Mouse (Mus musculus) thymus, postnatal 4 days (tissue): ENCODE data around the gene Rab10.
A peak's percentile ranks its signal among the peaks of the same experiment; 100 is the strongest.

Source experiments
- DNase-seq: peaks from one replicate; pipeline ENCODE4 v3.0.0; 2021

The Rab10 gene

DNA sequence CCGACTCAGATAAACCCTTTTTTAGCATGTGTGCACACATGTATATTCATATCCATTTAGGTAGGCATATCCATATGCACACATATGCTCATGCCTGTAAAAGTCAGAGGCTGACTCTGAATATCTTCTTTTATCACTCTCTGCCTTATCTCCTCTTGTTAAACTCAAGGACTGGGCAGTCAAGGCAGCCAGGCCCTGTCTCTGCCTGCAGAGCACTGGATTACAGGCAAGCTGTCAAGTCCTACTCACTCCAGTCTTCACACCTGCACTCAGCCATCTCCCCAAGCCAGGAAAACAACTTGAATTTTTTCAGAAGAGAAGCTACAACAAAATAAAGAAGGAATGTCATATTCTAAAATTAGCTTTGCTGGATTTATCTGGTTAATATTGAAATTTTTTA lies 17.9 kb downstream of the Rab10 start:
- no peak for DNase-seq

DNA sequence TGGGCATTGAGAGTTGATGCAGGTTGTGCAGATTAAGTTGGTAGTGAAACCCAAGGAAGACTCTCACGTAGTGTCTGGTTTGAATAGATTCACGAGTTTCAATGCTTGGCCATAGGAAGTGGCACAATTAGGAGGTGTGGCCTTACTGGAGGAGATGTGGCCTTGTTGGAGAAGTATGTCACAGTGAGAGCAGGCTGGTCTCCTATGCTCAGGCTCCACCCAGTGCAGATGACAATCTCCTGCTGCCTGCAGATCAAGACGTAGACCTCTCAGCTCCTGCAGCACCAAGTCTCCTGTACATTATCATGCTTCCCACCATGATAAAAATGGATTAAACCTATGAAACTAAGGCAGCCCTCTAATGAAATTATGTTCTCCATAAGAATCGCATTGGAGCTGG lies 18.7 kb downstream of the Rab10 start:
- DNase-seq: no peak

- no peak for DNase-seq
Measured at GRCm38 (mm10) chr12:3288440-3288839, 21.3 kb downstream of the Rab10 start.

DNA sequence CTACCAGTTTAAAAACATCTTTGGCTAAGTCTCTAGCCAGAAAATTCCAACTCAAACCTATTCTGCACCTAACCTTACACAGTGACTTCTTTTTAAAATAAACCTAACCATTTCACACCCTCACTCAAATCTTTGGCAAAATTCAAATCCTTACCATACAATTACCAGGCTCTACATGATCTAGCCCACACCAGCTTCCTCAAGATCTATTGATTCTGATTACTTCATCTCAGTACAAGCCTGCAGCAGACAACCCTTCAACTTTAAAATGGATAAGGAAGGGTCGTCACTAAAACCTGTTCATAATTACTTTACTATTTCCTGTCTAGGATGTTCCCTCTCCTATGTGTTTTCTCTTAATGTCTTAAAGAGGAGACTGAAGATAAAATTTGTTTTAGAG lies 23.9 kb downstream of the Rab10 start:
- DNase-seq: no peak

DNA sequence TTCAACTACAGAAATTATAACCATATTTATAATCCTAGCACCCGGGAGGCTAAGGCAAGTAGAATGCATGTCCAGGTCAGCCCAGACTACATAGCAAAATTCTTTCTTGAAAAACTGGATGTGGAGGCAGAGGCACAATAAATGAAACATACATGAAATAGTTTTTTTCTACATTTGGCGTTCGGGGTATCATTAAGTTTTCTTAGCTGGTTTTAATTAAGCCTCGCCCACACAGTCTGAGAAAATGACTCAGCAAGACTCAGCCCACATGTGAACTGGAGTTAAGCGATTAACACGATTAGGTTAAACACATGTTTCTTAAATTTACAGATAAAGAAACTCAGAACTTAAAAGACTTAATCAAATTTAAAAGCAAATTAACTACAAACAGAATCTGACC lies 24.4 kb downstream of the Rab10 start:
- DNase-seq: no peak

DNA sequence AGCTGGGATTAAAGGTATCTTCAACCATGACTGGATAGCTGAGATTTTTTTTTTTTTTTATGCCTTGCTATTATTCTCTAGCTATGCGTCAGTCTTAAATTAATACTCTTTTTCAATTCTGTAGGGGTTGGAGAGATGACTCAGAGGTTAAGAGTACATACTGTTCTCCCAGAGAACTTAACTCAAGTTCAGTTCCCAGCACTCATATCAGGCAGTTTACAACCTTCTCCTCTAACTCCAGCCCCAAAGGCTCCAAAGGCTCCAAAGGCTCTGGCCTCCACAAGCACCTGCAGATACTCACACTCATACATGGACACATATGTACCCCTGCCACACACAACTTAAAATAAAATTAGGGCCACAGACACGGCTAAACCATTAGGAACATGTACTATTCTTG lies 25.3 kb downstream of the Rab10 start:
- no peak for DNase-seq

DNA sequence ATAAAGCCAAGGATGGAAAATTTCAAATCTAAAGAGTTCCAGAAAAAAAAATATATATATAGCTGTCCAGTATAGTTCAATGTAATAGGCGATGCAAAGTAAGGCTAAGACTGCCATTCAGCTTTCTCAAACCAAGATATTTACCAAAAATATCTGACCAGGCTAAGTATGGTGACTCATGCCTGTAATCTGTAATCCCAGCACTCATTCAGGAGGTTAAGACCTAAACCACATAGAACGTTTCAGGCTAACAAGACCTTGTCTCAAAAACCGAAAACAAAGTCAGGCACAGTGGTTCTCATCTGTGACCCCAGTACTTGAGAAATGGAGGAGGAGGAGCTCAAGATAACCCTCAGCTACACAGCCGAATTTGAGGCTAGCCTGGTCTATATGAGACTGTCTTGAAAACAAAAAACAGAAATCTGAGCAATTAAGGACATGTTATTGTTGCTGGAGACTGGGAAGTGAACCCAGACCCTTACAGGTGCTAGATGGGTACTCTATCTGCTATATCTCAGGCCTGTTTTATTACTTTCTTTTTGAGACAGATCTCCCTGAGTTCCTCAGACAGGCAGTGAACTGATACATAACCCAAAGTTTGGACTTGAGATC lies 25.8 kb downstream of the Rab10 start:
- DNase-seq: no peak

DNA sequence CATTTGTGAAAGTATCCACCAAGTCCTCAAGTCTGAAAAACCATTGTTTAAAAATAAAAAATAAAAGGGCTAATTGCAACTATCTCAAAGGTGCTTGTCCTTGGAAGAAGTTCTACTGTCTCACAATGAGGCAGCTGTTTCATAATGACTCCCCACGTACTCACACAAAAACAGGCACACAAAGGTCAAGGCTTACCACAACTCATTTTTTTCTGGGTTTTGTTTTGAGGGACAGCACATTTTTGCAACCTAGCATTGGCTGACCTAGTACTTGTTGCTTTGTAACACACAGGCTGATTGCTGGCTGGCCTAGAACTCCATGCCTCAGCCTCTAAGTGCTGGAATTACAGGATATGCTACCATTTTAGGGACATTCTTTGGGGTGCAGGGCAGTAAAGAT lies 26.8 kb downstream of the Rab10 start:
- no peak for DNase-seq

- DNase-seq: no peak
Measured at GRCm38 (mm10) chr12:3282520-3282919, 27.2 kb downstream of the Rab10 start.

DNA sequence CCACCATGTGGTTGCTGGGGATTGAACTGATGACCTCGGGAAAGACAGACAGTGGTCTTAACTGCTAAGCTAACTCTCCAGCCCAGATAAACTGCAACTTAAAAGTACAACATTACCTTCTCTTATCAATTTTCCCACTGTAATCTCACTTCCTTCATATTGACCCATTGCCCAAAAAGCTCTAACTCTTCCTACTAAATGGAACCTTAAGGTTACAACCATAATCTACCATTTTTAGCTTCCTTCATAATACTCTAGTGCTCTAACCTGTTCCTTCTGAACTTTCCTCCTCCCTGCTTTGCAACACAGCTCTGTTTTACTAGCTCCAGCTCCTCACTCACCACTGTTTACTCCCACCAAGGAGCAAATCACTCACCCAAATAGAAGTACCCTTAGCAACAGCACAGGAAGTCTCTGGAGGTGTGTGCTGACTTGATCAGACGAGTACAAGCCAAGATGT lies 30.9 kb downstream of the Rab10 start:
- DNase-seq: no peak

DNA sequence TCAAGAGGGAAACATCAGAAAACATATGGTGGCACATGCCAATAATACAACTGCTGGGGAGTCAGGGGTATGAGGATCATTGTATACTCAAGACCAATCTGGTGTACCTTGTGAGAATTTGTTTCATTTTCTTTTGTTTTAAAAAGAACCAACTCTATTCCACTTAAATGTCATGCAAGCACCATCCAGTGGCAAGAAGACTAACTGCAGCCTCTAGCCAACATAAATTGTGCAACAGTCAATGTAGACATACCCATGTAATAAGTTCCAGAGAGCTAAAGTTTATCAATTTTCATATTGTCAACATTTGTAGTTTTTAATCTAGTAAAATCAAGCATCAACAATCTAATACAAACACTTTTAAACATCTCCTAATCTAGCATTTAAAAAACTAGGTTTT lies 39.0 kb downstream of the Rab10 start:
- no peak for DNase-seq

- DNase-seq: no peak
Measured at GRCm38 (mm10) chr12:3267397-3267796, 42.4 kb downstream of the Rab10 start.

GRCm38 (mm10) chr12:3265188-3265587 lies 44.6 kb downstream of the Rab10 start:
- no peak for DNase-seq

DNA sequence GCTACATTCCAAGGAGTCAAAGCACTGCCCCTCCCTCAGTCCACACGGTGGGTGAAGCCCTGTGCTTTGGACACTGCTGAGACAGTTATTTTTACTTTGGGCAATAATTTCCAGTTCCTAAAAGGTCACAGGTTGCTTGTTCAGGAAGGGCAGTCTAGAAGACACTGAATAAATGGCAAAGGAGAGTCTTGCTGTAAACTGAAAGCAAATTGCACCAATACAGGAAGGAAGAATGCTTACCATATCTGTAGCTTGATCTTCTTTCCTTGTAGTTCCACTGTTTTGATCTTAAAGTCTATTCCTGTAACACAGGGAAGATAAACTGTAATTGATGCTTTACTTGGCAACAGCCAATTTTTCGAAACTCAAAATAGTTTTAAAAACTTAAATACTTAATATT lies 45.3 kb downstream of the Rab10 start:
- no peak for DNase-seq

GRCm38 (mm10) chr12:3261596-3261995 lies 48.2 kb downstream of the Rab10 start:
- DNase-seq: peak; percentile 12

GRCm38 (mm10) chr12:3255966-3256365 lies 53.8 kb downstream of the Rab10 start:
- no peak for DNase-seq

- DNase-seq: no peak
Measured at GRCm38 (mm10) chr12:3255435-3255834, 54.3 kb downstream of the Rab10 start.

- DNase-seq: peak; percentile 21
Measured at GRCm38 (mm10) chr12:3253591-3253990, 56.2 kb downstream of the Rab10 start.

DNA sequence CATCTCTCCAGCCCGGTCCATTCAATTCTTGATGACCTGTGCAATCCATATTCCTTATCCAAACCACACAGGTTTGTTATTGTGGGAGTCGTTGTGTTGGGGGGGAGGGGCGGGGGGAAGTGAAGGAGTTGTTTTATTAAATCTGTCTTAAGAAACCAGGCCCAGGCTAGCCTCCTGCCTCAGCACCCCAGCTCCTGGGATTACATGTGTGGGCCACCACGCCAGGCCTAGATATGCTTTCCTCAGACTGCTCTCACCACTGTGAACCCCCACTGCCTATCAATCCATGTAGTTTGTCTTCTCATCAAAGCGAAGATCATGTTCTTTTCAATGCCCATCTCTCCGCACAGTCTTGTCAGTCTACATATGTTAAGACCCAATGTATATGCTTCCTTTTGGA lies 63.7 kb downstream of the Rab10 start:
- DNase-seq: no peak

DNA sequence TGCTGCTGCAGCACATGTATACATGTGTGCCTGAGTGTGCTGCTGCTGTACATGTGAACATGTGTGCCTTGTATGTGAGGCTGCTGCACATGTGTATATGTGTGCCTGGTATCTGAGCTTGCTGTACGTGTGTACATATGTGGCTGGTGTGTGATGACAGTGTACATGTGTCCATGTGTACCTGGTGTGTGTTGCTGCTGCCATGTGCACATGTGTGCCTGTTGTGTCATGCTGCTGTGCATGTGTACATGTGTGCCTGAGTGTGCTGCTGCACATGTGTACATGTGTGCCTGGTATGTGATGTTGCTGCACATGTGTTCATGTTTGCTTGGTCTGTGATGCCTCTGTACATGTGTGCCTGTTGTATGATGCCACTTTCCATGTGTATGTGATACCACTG lies 70.2 kb downstream of the Rab10 start:
- DNase-seq: no peak

DNA sequence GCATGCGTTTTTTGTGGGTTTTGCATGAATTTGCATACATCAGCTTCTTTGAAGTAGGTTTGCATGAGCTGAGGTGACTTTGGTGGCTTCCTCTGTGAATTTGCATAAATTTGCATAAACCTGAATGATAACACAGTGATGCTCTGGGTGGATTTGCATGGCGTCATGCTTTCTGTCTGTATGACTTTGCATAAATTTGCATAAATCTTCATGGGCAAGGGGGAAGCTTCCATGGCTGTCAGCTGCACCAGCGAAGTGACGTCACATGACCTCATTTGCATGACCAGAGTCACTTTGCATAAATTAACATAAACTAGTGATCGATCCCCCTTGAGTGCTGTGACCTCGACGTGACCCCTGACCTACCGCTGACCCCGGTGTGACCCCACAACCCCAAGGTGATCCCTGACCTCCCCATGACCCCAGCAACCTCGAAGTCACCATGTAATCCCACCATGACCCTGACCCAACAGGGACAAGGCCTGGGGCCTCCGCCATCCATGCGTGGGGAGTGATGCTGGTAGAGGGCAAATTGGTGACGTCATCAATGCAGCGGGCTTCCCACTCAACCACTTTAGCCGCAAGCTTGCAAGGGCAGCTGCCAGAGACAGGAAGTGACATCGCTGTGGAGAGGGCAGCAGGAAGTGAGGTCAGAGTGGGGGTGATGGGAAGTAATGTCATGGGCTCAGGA lies 71.3 kb downstream of the Rab10 start:
- peak; percentile 21 for DNase-seq

- DNase-seq: peak; percentile 26
Measured at GRCm38 (mm10) chr12:3237799-3238198, 72.0 kb downstream of the Rab10 start.

DNA sequence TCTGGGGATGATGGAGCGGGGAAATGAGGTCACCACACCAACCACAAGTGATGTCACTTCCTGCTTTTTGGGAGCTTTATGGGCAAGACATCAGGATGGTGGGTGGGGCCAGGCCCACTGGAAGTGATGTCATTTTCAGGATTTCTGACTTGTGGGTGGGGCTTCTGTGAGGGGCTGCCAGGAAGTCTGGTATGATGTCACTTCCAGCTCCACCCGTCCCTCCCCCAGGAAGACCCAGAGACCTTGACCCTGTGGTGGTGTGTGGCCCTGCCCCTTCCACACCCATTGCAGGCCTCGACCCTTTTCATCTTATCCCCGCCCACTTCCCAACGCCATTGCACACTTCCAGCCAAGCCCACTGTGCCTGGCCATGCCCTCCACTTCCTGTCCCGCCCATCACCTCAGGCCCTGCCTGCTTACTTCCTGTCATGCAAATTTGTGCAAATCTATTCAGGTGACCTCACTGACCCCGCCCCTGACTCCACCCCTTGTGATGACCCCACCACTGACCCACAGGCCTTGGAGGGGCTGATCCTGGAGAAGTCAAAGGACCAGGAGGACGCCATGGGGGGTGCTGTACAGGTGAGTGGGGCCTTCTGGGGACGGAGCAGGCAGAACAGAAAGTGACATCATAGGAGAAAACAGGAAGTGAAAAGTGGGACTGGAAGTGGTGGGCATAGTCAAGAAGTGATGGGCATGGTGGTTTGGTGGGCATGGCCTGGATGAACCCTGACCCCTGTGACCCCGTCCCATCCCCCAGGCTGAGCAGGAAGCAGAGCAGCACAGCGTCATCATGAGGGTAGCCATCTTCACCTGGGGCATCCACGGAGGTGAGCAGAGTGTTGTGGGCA lies 72.7 kb downstream of the Rab10 start:
- DNase-seq: peak; percentile 53

DNA sequence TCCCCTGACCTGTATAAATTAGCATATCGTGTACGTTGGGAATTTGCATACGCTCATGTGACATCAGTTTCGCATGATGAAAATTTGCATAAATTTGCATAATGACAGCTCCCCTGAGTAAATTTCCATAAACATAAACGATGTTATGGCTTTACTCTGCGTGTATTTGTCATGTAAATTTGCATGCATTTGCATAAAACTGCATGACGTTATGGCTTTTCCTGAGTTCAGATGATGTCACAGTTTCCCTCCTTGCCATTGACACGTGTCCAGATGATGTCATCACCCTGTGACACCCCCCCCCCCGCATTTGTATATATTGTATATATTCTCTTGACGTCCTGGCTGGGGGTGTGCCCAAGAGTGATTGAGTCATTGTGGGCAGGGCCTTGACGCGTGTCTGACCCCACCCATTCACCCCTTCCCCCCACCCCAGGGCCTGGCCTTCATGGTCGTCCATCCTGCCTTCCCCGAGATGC lies 73.6 kb downstream of the Rab10 start:
- DNase-seq: peak; percentile 40
